Mouse (Mus musculus): ENCODE measurements at regions not wholly inside any gene's neighbourhood (a gene's known extent, or its start where the extent isn't known, plus 50 kb on each side); places are given as distances from the start of the nearest gene placed in this dataset.

- Histone ChIP-seq H3K4me1 (ENCODE audit: control insufficient read depth in 2 of 2, insufficient read depth in 2 of 2, low read length in 2 of 2, poor library complexity in 1 of 2) (no peaks in the 10 kb centered on the region), H3K36me3 (ENCODE audit: control insufficient read depth, insufficient read depth, low read length, poor library complexity, severe bottlenecking) (no peaks in the 10 kb centered on the region), H3K27ac (ENCODE audit: insufficient read depth, low read depth, low read length, poor library complexity, severe bottlenecking) (no peak overlapping the region), H3K9me3 (ENCODE audit: control insufficient read depth, insufficient read depth, low read depth, low read length) (no peaks in the 10 kb centered on the region), H3K4me3 (ENCODE audit: insufficient read depth in 1 of 2, low read depth in 1 of 2, low read length in 2 of 2, poor library complexity in 1 of 2, severe bottlenecking in 1 of 2) (no peak overlapping the region), H3K9ac (ENCODE audit: insufficient read depth, low read depth, low read length, poor library complexity, severe bottlenecking) (no peak overlapping the region)
- TF ChIP-seq MAFK (IDR thresholded peaks at IDR 0.05; ENCODE audit: insufficient read depth, low read depth, low read length) (no peak), HCFC1 (IDR thresholded peaks at IDR 0.05; ENCODE audit: borderline replicate concordance, insufficient read depth, low read length) (no peak), ZC3H11A (IDR thresholded peaks at IDR 0.05; ENCODE audit: borderline replicate concordance, low read depth, low read length) (no peak), ZNF384 (IDR thresholded peaks at IDR 0.05; ENCODE audit: low read depth, low read length) (no peak), CHD2 (IDR thresholded peaks at IDR 0.05; ENCODE audit: low read depth, low read length) (no peak)
- in situ Hi-C loops (cut with MboI; ENCODE audit: low sequenced_read_pairs in 2 of 2, unreplicated experiment in 2 of 2), result no loop called here
- DNase-seq (ENCODE audit: low read depth, low spot score), result no peak
Observed at GRCm38 (mm10) chr2:160485515-160485914, 118.7 kb upstream of the Mafb start.

GRCm38 (mm10) chr2:160499726-160500125, 132.9 kb upstream of the Mafb start:
- Histone ChIP-seq H3K36me3 (ENCODE audit: control insufficient read depth, insufficient read depth, low read length, poor library complexity, severe bottlenecking) (no peaks in the 10 kb centered on the region), H3K4me3 (ENCODE audit: insufficient read depth in 1 of 2, low read depth in 1 of 2, low read length in 2 of 2, poor library complexity in 1 of 2, severe bottlenecking in 1 of 2) (no peak overlapping the region), H3K4me1 (ENCODE audit: control insufficient read depth in 2 of 2, insufficient read depth in 2 of 2, low read length in 2 of 2, poor library complexity in 1 of 2) (no peaks in the 10 kb centered on the region), H3K27ac (ENCODE audit: insufficient read depth, low read depth, low read length, poor library complexity, severe bottlenecking) (no peak overlapping the region), H3K9ac (ENCODE audit: insufficient read depth, low read depth, low read length, poor library complexity, severe bottlenecking) (no peak overlapping the region), H3K9me3 (ENCODE audit: control insufficient read depth, insufficient read depth, low read depth, low read length) (no peaks in the 10 kb centered on the region)
- DNase-seq (ENCODE audit: low read depth, low spot score), result no peak
- TF ChIP-seq ZC3H11A (IDR thresholded peaks at IDR 0.05; ENCODE audit: borderline replicate concordance, low read depth, low read length) (0 out of 2 replicates have a peak, but pooled peaks have one; percentile 2), CHD2 (IDR thresholded peaks at IDR 0.05; ENCODE audit: low read depth, low read length) (no peak)
- in situ Hi-C loops (cut with MboI; ENCODE audit: low sequenced_read_pairs in 2 of 2, unreplicated experiment in 2 of 2), result no loop called here

- TF ChIP-seq HCFC1 (IDR thresholded peaks at IDR 0.05; ENCODE audit: borderline replicate concordance, insufficient read depth, low read length), result no peak
- no peak for TF ChIP-seq ZNF384 (IDR thresholded peaks at IDR 0.05; ENCODE audit: low read depth, low read length)
- TF ChIP-seq MAFK (IDR thresholded peaks at IDR 0.05; ENCODE audit: insufficient read depth, low read depth, low read length), result no peak
- TF ChIP-seq ZC3H11A (IDR thresholded peaks at IDR 0.05; ENCODE audit: borderline replicate concordance, low read depth, low read length), result no peak
- TF ChIP-seq CHD2 (IDR thresholded peaks at IDR 0.05; ENCODE audit: low read depth, low read length), result no peak
Observed at GRCm38 (mm10) chr2:160502901-160503300, 136.0 kb upstream of the Mafb start.

GRCm38 (mm10) chr2:160503597-160504393, 136.9 kb upstream of the Mafb start:
- H3K36me3 ChIP-seq (ENCODE audit: control insufficient read depth, insufficient read depth, low read length, poor library complexity, severe bottlenecking), result no peaks in the 10 kb centered on the region
- H3K4me3 ChIP-seq (ENCODE audit: insufficient read depth in 1 of 2, low read depth in 1 of 2, low read length in 2 of 2, poor library complexity in 1 of 2, severe bottlenecking in 1 of 2), result no peak overlapping the region
- H3K27ac ChIP-seq (ENCODE audit: insufficient read depth, low read depth, low read length, poor library complexity, severe bottlenecking), result no peak overlapping the region
- TF ChIP-seq ZNF384 (IDR thresholded peaks at IDR 0.05; ENCODE audit: low read depth, low read length) (no peak), MAFK (IDR thresholded peaks at IDR 0.05; ENCODE audit: insufficient read depth, low read depth, low read length) (no peak), ZC3H11A (IDR thresholded peaks at IDR 0.05; ENCODE audit: borderline replicate concordance, low read depth, low read length) (no peak), HCFC1 (IDR thresholded peaks at IDR 0.05; ENCODE audit: borderline replicate concordance, insufficient read depth, low read length) (no peak), CHD2 (IDR thresholded peaks at IDR 0.05; ENCODE audit: low read depth, low read length) (no peak)
- H3K9ac ChIP-seq (ENCODE audit: insufficient read depth, low read depth, low read length, poor library complexity, severe bottlenecking), result no peak overlapping the region
- DNase-seq (ENCODE audit: low read depth, low spot score), result no peak
- 0 out of 4 replicates have a peak, but pooled peaks cover 0 to 5% of the 10 kb centered on the region in 2 experiments for H3K4me1 ChIP-seq (ENCODE audit: control insufficient read depth in 2 of 2, insufficient read depth in 2 of 2, low read length in 2 of 2, poor library complexity in 1 of 2)
- H3K9me3 ChIP-seq (ENCODE audit: control insufficient read depth, insufficient read depth, low read depth, low read length), result no peaks in the 10 kb centered on the region
- in situ Hi-C loops (cut with MboI; ENCODE audit: low sequenced_read_pairs in 2 of 2, unreplicated experiment in 2 of 2), result no loop called here

More at GRCm38 (mm10) chr2:160502901-160503300, 136.0 kb upstream of the Mafb start:
- Histone ChIP-seq H3K4me3 (ENCODE audit: insufficient read depth in 1 of 2, low read depth in 1 of 2, low read length in 2 of 2, poor library complexity in 1 of 2, severe bottlenecking in 1 of 2) (no peak overlapping the region), H3K4me1 (ENCODE audit: control insufficient read depth in 2 of 2, insufficient read depth in 2 of 2, low read length in 2 of 2, poor library complexity in 1 of 2) (0 out of 4 replicates have a peak, but pooled peaks cover 0 to 3% of the 10 kb centered on the region in 2 experiments), H3K9ac (ENCODE audit: insufficient read depth, low read depth, low read length, poor library complexity, severe bottlenecking) (no peak overlapping the region), H3K27ac (ENCODE audit: insufficient read depth, low read depth, low read length, poor library complexity, severe bottlenecking) (no peak overlapping the region), H3K9me3 (ENCODE audit: control insufficient read depth, insufficient read depth, low read depth, low read length) (no peaks in the 10 kb centered on the region), H3K36me3 (ENCODE audit: control insufficient read depth, insufficient read depth, low read length, poor library complexity, severe bottlenecking) (no peaks in the 10 kb centered on the region)
- no peak for DNase-seq (ENCODE audit: low read depth, low spot score)
- in situ Hi-C loops (cut with MboI; ENCODE audit: low sequenced_read_pairs in 2 of 2, unreplicated experiment in 2 of 2), result no loop called here
